Mouse (Mus musculus) midbrain, embryonic 15.5 days (tissue): Measurements from ENCODE around the gene Fbxo47. TPM values are rescaled to one million over a fixed set of nuclear protein-coding genes. Genes with fewer than 3 reads are reported as not detected.
"Not testable (repeated sequence)": the region's sequence is repeated elsewhere in the genome, so short reads cannot be mapped to it uniquely, and the experiment has no call there.

Source experiments
- ATAC-seq: fragments of 200-750 bp; cut with Nextera tagmentation; replicated peaks from 2 replicates; pipeline ENCODE4 v1.8.0; 2017; ENCODE audit warnings: moderate TSS enrichment
- H3K27ac ChIP-seq: fragments of 300-500 bp; sonication (generic); 2 replicates; pipeline ENCODE4 v1.5.1; 2015; ENCODE audit warnings: mild to moderate bottlenecking, inconsistent platforms
- H3K27me3 ChIP-seq: fragments of 300-500 bp; sonication (generic); replicated peaks from 2 replicates; pipeline ENCODE4 v1.6.1; 2015; ENCODE audit warnings: inconsistent platforms
- H3K36me3 ChIP-seq: fragments of 300-500 bp; sonication (generic); replicated peaks from 2 replicates; pipeline ENCODE4 v1.6.1; 2015; ENCODE audit warnings: inconsistent platforms
- H3K4me1 ChIP-seq: fragments of 300-500 bp; sonication (generic); 2 replicates; pipeline ENCODE4 v1.6.1; 2015; ENCODE audit warnings: inconsistent platforms
- H3K4me2 ChIP-seq: fragments of 300-500 bp; sonication (generic); 2 replicates; pipeline ENCODE4 v1.6.1; 2015; ENCODE audit warnings: inconsistent platforms, mild to moderate bottlenecking, moderate library complexity
- H3K4me3 ChIP-seq: fragments of 300-500 bp; sonication (generic); 2 replicates; pipeline ENCODE4 v1.5.1; 2015; ENCODE audit warnings: mild to moderate bottlenecking, inconsistent platforms
- H3K9ac ChIP-seq: fragments of 300-500 bp; sonication (generic); 2 replicates; pipeline ENCODE4 v1.6.1; 2015; ENCODE audit warnings: mild to moderate bottlenecking, inconsistent platforms
- H3K9me3 ChIP-seq: fragments of 300-500 bp; sonication (generic); 2 replicates; pipeline ENCODE4 v1.6.1; 2016; ENCODE audit warnings: inconsistent platforms
- WGBS: fragments of 180-500 bp; shearing (Covaris S2); methylation state at CpG from one replicate; pipeline ENCODE4 v1.1.7; 2015; ENCODE audit warnings: mixed read lengths; 5-methylcytosine and 5-hydroxymethylcytosine counted together
- polyA plus RNA-seq: library from polyadenylated mRNA; unstranded; fragments of >200 nt; fragmentation: Nextera tagmentation; extraction: Ambion mirVana; gene quantifications from 2 replicates; pipeline ENCODE4 v1.2.1, GENCODE M21; 2015

Fbxo47 gene
- polyA plus RNA-seq, 1 experiment from 2014 or later, result 0.57 TPM

DNA sequence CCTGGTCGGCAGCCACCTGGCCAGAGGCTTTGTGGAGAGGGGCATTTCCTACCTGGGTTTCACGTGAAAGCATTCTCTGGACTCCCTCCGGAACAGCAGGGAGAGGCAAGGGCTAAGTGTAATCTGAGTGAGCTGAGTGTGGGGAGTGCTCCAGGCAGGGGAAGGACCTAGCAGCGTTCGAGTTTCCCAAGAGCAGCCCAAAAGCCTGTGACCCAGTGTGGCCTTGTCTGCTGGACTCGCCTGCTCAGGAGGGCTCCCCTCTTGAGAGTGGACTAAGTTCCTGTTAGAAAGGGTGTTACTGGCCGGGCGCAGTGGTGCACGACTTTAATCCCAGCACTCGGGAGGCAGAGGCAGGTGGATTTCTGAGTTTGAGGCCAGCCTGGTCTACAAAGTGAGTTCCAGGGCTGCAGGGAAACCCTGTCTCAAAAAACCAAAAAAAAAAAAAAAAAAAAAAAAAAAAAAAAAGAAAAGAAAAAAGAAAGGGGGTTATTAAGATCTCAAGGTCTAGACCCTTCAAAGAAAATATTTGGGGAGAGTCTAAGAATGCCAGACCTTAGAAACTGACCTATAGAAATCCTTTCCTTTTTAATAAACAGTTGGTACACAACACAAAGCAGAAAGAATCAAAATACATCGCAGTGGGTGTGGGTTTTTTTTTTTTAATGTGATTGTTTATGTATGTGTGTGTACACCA is 44.4 kb downstream of the Fbxo47 start:
- no peak overlapping the region for H3K9ac ChIP-seq
- WGBS, result 62% methylated on average over 11 of the region's 11 CpGs
- H3K9me3 ChIP-seq, result no peaks in the 10 kb centered on the region
- H3K4me3 ChIP-seq, result no peak overlapping the region
- peak overlapping the region; percentile 94 for H3K27ac ChIP-seq
- peak overlapping the region; percentile 55 for H3K4me2 ChIP-seq
- peaks cover 18% of the 10 kb centered on the region for H3K4me1 ChIP-seq
- H3K36me3 ChIP-seq, result peaks cover 25% of the 10 kb centered on the region
- H3K27me3 ChIP-seq, result no peaks in the 10 kb centered on the region
- ATAC-seq, result no peak

DNA sequence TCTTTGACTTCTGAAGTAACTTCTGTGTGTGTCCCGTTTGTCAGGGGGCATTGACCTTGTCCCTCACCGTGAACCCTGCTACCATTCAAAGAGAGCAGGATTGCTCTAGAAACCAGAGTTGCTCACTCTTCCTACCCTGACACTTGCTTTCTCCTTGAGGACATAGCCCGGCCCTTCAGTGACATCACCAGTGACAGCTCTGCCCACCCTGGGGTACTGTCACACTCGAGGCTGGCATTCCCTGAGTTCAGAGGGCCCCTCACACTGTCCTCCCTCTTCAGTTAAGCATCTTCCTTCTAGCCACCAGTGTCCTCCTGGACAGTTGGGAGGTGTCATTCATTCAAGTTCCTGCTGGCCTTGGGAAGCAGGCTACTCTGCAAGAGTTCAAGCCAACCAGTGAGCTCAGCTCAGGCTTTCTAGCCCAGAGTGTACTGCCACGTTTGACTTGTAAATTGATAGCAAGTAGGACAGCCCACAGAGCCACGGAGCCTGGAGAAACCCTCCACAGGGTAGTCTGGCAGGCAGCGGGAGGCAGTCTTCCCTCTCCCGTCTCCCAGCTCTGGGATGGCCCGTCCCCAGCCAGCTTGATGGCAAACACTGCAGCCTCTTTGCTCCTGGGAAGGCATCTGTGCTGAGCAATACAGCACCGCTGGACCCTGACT is 45.0 kb downstream of the Fbxo47 start:
- Histone ChIP-seq H3K36me3 (peaks cover 29% of the 10 kb centered on the region), H3K4me1 (peaks cover 18% of the 10 kb centered on the region), H3K27ac (no peak overlapping the region), H3K9ac (no peak overlapping the region), H3K27me3 (no peaks in the 10 kb centered on the region), H3K4me2 (no peak overlapping the region), H3K9me3 (no peaks in the 10 kb centered on the region), H3K4me3 (no peak overlapping the region)
- ATAC-seq, result no peak
- WGBS, result 39% methylated on average over 10 of the region's 10 CpGs

DNA sequence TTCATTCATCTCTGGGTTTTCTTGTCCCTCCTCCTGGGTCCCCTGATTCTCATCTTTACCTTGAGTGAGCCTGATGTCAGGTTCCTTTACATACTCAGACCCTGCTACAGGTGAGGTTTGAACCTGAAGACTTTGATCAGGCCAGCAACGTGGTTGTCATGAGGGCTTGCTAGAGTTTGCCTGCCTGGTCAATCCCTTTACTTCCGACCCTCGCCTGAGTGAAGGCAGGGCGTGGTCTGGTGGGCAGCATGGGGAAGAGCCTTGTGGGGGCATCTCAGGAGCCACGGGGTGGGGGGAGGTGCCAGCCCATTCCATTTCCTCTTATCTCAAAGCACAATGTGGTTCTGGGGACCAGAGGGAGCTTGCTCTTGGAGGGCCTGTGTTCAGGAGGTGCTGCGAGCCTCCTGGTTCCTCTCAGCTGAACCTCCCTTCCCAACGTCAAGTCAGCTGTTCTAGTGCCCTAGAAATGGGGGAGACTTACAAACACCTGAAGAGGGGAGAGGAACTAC is 46.3 kb downstream of the Fbxo47 start:
- WGBS, result 78% methylated on average over 7 of the region's 7 CpGs

DNA sequence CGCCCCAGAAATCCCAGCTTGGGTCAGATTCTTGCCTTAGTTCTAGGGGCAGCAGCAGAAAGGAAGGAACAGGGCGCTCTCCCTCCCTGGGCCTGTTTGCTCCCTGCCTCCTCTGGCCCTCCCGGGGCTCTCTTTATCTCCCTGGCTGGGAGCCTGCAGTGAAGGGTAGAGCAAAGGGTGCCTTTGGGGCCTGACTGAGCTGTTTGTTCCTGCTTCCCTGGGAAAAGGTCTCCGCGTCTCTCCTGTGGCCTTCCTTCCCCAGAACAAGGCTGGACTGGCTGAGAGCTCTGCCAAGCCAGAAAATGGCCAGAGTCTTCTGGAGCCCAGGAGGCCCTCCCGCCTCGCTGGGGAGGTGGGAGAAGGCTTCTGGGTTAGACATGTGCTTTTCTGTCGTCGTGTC is 46.9 kb downstream of the Fbxo47 start:
- not testable (repeated sequence) for ATAC-seq
- H3K36me3 ChIP-seq, result peaks cover 34% of the 10 kb centered on the region
- 79% methylated on average over 9 of the region's 9 CpGs for WGBS

More for the DNA sequence above, 46.3 kb downstream of the Fbxo47 start:
- no peak overlapping the region for H3K9ac ChIP-seq
- peaks cover 18% of the 10 kb centered on the region for H3K4me1 ChIP-seq
- peaks cover 34% of the 10 kb centered on the region for H3K36me3 ChIP-seq
- H3K27ac ChIP-seq, result no peak overlapping the region
- H3K9me3 ChIP-seq, result no peaks in the 10 kb centered on the region
- no peak overlapping the region for H3K4me3 ChIP-seq
- H3K27me3 ChIP-seq, result no peaks in the 10 kb centered on the region
- no peak for ATAC-seq
- H3K4me2 ChIP-seq, result no peak overlapping the region

DNA sequence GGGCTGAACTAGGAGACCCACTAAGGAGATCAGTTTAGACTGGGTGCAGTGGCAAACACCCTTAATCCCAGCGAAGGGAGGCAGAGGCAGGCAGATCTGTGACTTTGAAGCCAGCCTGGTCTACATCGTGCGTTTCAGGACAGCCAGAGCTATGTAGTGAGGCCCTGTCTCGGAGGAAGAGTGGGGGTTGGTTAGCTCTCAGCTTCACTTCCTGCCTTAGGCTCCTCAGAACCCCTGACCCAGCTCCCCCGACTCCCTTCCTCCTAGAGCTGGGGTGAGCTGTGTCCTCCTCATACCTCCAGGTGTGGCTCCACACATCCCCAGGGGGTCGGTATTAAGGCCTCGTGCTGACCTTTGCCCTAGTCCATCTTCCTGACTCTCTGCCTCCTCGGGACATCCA is 47.4 kb downstream of the Fbxo47 start:
- H3K36me3 ChIP-seq, result peaks cover 34% of the 10 kb centered on the region
- WGBS, result 62% methylated on average over 8 of the region's 8 CpGs
- H3K4me2 ChIP-seq, result no peak overlapping the region
- no peaks in the 10 kb centered on the region for H3K9me3 ChIP-seq
- H3K4me3 ChIP-seq, result no peak overlapping the region
- H3K9ac ChIP-seq, result no peak overlapping the region
- ATAC-seq, result no peak
- no peaks in the 10 kb centered on the region for H3K27me3 ChIP-seq
- no peak overlapping the region for H3K27ac ChIP-seq
- peaks cover 8% of the 10 kb centered on the region for H3K4me1 ChIP-seq

More for the DNA sequence above, 46.9 kb downstream of the Fbxo47 start:
- not testable (repeated sequence) for H3K9me3 ChIP-seq, H3K27me3 ChIP-seq, H3K9ac ChIP-seq, H3K4me2 ChIP-seq, H3K4me3 ChIP-seq, H3K27ac ChIP-seq
- peaks cover 13% of the 10 kb centered on the region for H3K4me1 ChIP-seq

DNA sequence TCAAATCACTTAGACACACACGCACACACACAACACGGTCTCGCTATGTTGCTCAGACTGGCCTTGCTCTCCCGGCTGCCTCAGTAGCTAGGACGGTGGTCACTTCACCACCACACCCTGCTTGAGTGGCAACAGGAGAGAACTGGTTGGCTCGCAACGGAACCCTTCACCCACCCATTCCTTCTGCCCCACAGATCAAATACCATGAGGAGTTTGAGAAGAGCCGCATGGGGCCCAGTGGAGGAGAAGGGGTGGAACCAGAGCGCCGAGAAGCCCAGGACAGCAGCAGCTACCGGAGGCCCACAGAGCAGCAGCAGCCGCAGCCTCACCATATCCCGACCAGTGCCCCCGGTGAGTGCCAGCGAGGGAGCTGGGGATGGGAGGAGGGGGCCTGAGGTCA is 50.6 kb downstream of the Fbxo47 start:
- no peaks in the 10 kb centered on the region for H3K4me1 ChIP-seq
- no peak overlapping the region for H3K4me3 ChIP-seq
- H3K4me2 ChIP-seq, result no peak overlapping the region
- no peak for ATAC-seq
- H3K9me3 ChIP-seq, result no peaks in the 10 kb centered on the region
- H3K27me3 ChIP-seq, result no peaks in the 10 kb centered on the region
- H3K27ac ChIP-seq, result no peak overlapping the region
- no peak overlapping the region for H3K9ac ChIP-seq
- WGBS, result 75% methylated on average over 15 of the region's 15 CpGs
- peaks cover 38% of the 10 kb centered on the region for H3K36me3 ChIP-seq

DNA sequence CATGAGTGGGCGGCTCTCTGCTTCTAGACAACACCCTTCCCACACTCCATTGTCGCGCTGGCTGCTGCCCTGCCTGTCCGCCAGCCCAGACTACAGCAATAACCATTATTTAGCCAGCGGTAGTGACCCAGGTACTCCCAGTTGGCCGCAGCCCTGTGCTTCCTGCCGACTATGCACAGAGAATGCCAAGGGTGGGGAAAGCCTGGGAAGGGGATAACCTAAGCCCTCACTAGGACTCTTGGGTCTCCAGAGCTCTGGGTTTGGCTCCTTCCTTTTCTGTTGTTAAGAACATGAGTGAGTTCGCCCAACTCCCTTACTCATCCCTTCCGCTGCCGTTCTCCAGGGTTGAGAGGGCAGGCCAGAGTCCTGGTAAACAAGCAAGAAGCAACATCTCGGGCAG is 52.0 kb downstream of the Fbxo47 start:
- H3K36me3 ChIP-seq, result peaks cover 44% of the 10 kb centered on the region

DNA sequence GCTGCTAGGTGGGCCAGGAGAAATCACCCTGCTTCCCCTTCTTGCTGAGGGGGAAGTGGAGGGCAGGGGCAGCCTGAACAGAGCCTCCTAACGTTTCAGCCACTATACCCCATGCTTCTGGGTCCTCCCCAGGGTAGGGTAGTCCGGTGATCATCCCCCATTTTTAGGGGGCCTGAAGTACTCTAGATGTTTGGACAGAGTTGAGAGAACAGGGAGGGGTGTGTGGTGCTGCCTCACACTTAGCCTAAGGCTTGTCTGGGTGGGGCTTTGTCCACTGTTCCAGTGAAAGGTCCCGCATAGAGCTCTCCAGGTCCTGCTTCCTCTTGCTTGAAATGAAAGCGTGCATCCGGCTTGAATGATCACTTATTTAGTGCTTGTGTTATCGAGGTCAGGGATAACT is 53.5 kb downstream of the Fbxo47 start:
- Histone ChIP-seq H3K36me3 (peaks cover 36% of the 10 kb centered on the region), H3K9ac (no peak overlapping the region), H3K27ac (no peak overlapping the region), H3K4me1 (no peaks in the 10 kb centered on the region), H3K4me3 (no peak overlapping the region), H3K9me3 (no peaks in the 10 kb centered on the region), H3K4me2 (no peak overlapping the region), H3K27me3 (no peaks in the 10 kb centered on the region)
- 87% methylated on average over 6 of the region's 6 CpGs for WGBS
- no peak for ATAC-seq

More for the DNA sequence above, 52.0 kb downstream of the Fbxo47 start:
- Histone ChIP-seq H3K9ac (no peak overlapping the region), H3K4me1 (no peaks in the 10 kb centered on the region), H3K4me2 (no peak overlapping the region), H3K27ac (no peak overlapping the region), H3K9me3 (no peaks in the 10 kb centered on the region), H3K4me3 (no peak overlapping the region), H3K27me3 (no peaks in the 10 kb centered on the region)
- WGBS, result 79% methylated on average over 11 of the region's 11 CpGs
- no peak for ATAC-seq

DNA sequence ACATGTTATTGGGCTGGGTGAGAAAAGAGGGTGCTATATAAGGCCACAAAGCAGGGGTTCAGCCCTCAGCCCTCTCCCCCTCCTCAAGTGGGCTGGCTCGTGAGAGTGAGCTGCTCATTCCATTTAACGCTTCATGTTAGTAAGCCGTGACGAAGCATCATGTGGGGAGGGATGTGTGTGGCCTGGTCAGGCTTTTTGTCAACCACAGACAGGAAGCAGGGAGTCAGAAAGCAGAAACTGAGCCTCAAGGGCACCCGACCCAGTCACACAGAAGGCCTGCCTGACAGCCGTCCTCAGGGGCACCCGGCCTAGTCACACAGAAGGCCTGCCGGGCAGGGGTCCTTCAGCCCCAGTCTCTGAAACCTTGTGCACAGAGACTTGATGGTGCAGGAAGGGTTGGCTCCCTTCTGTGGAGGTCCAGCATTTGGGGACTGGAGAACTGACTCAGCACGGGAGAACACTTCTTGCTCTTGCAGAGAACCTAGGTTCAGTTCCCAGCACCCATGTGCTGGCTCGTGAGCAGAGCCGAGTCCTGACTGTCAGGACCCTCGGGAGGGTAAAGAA is 54.0 kb downstream of the Fbxo47 start:
- peaks cover 37% of the 10 kb centered on the region for H3K36me3 ChIP-seq
- 84% methylated on average over 12 of the region's 12 CpGs for WGBS
- H3K9ac ChIP-seq, result no peak overlapping the region
- ATAC-seq, result no peak
- H3K27me3 ChIP-seq, result no peaks in the 10 kb centered on the region
- no peaks in the 10 kb centered on the region; the same call in 1 of the 2 replicates for H3K4me1 ChIP-seq
- H3K4me2 ChIP-seq, result no peak overlapping the region
- H3K27ac ChIP-seq, result no peak overlapping the region
- no peaks in the 10 kb centered on the region for H3K9me3 ChIP-seq
- H3K4me3 ChIP-seq, result no peak overlapping the region

DNA sequence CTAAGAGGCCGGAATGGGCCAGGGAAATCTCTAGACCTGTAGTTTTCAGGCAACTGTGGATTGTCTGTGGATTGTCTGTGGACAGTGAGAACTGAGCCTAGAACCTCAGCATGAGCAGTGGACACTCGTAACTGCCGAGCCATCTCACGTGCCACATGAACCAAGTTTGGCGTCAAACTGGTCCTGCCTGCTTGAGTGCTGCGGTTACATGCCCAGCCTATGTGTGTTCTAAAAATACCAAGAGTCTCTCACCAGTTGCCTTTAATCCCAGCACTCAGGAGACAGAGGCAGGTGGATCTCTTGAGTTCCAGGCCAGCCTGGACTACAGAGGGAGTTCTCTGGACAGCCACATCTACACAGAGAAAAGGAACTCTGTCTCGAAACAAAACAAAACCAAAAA is 54.6 kb downstream of the Fbxo47 start:
- Histone ChIP-seq H3K9me3 (no peaks in the 10 kb centered on the region), H3K27me3 (no peaks in the 10 kb centered on the region), H3K4me2 (no peak overlapping the region), H3K36me3 (peaks cover 31% of the 10 kb centered on the region), H3K27ac (no peak overlapping the region), H3K9ac (no peak overlapping the region), H3K4me1 (peaks cover 3% of the 10 kb centered on the region; the same call in 1 of the 2 replicates), H3K4me3 (no peak overlapping the region)
- 96% methylated on average over 7 of the region's 7 CpGs for WGBS
- no peak for ATAC-seq

DNA sequence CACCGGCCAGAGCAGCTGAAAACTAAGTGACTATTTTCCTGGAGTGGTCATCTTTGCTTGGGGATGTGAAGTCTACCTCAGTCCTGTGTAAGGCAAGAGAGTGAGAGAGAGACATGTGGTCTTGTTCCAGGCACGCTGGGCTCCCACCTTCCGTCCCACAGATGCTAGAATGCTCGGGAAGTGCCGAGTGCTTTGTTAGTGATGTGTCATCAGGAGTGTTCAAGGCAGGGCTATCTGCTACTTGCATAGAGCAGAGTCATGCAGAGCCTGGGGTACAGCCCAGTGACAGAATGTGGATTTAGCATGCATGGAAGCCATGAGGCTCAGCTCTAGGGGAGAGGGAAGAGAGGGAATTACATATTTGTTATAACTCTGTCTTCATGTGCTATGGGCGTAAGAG is 56.3 kb downstream of the Fbxo47 start:
- Histone ChIP-seq H3K4me2 (no peak overlapping the region), H3K27ac (no peak overlapping the region), H3K4me1 (peaks cover 3% of the 10 kb centered on the region; the same call in 1 of the 2 replicates), H3K27me3 (no peaks in the 10 kb centered on the region), H3K36me3 (peaks cover 24% of the 10 kb centered on the region), H3K9ac (no peak overlapping the region), H3K9me3 (no peaks in the 10 kb centered on the region), H3K4me3 (no peak overlapping the region)
- 94% methylated on average over 6 of the region's 6 CpGs for WGBS
- no peak for ATAC-seq

DNA sequence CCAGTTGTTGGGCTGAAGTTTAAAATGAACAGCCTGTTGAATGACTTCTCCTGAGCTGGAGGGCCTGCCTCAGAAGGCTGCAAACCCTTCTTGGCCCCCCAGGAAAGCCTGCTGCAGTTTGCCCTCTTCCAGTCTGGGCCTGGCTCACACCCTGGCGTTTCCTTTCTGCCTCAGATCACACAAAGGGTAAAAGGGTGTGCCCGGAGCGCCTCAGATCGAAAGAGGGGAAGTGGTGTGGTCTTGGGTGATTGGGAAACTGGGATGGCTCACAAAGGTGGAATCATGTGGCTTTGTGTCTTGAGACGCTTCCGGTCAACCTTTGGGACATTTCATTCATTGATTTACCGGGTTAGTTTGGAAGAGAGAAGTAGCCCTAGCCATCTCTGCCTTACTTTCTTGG is 57.5 kb downstream of the Fbxo47 start:
- Histone ChIP-seq H3K4me1 (peaks cover 3% of the 10 kb centered on the region; the same call in 1 of the 2 replicates), H3K27me3 (no peaks in the 10 kb centered on the region), H3K4me3 (no peak overlapping the region), H3K27ac (no peak overlapping the region), H3K9me3 (no peaks in the 10 kb centered on the region), H3K4me2 (no peak overlapping the region), H3K9ac (no peak overlapping the region), H3K36me3 (peaks cover 24% of the 10 kb centered on the region)
- WGBS, result 81% methylated on average over 7 of the region's 7 CpGs
- ATAC-seq, result no peak
